Mouse (Mus musculus) adrenal gland, postnatal 25 days (tissue): ENCODE data around the gene B3gnt3. TPM values are rescaled to one million over a fixed set of nuclear protein-coding genes. Genes with fewer than 3 reads are reported as not detected.
"Not testable (repeated sequence)": the region's sequence is repeated elsewhere in the genome, so short reads cannot be mapped to it uniquely, and the experiment has no call there.

Experiments
- DNase-seq: peaks from one replicate; pipeline ENCODE4 v3.0.0; 2021; ENCODE audit warnings: mixed read lengths
- long read RNA-seq: library from polyadenylated mRNA; stranded (forward); transcript quantifications from one replicate; pipeline ENCODE4 v2.0.0, GENCODE M21; 2021
- total RNA-seq: library from RNA; stranded (reverse); gene quantifications from 2 replicates; pipeline ENCODE4 v1.2.3, GENCODE M21; 2021

Gene B3gnt3
- 3.7 and 4.8 TPM in 2 replicates for total RNA-seq
- long read RNA-seq, partial matches to known transcripts = 1 of 8 reads
- long read RNA-seq, other reads (novel, unspliced or antisense) = 3 of 8 reads

DNA sequence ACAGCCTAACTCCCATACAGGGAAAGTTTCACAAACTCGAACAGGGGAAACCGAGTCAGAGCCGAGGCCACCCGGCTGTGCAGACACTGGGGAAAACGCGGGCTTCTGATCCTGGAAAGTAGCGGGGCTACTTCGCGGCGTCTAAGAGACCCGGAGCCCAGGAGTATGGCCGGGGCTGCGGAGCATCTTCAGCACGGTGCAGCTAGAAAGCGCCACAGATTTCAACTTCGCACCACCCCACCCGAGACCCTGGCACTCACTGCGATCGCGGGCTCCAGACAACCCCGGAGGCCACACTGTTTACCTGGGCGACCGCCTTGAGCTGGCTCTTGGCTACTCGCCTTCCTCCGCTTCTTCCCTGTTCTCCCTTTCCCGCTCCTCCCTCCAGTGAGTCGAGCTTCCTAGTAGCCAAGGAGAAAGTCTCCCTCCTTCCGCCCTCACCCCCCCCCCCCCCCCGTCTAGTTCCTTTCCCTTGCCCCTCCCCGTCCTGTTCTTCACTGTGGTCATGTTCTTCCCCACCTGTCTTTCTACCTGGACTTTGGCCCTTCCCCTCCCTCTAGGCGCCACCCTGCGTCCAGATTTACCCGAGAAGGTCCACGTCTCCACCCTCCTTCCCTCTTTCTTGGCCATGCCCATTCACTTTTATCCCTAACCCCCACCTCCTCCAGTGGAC is at the start of gene B3gnt3:
B3gnt3 (minus strand) TSS at position 376 of the 673 bp plus-strand sequence.
- DNase-seq = no peak

GRCm38 (mm10) chr8:71749321-71750075 is 47.9 kb upstream of the B3gnt3 start:
- not testable (repeated sequence) for DNase-seq

DNA sequence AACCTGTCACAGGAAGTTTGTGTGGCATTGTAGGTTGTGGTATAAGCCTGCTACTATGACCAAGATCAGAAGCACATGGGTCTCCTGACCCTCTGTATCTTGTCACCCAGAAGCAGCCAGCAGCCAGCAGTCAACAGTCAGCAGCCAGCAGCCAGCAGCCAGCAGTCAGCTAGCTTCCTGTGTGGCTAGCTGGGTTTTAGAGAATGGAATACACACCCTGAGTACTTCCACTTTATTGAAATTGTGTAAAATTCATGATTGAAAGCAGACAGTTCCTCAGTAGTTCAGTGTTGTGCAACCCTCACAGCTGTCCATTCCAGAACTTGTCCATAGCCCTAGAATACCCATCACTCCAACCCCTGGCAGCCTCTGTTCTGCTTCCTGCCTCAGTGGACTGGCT is 45.5 kb upstream of the B3gnt3 start:
- DNase-seq = not testable (repeated sequence)

- no peak for DNase-seq
Measured at GRCm38 (mm10) chr8:71745322-71745721, 43.7 kb upstream of the B3gnt3 start.

DNA sequence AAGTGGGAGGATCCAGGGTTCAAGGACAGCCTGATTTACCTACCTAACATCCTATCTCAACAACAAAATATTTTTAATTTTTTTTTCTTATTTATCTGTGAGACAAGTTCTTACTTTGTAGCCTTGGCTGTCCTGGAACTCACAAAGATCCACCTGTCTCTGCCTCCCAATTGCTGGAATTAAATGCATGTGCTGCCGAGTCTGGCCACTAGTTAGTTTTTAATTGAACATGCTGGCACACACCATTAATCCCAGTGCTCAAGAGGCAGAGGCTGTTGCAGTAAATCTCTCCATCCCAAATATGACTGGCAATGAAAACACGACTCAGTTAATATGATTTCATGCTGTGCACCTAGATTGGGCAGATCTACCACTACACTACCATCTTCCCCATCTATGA is 41.2 kb upstream of the B3gnt3 start:
- DNase-seq = no peak

DNA sequence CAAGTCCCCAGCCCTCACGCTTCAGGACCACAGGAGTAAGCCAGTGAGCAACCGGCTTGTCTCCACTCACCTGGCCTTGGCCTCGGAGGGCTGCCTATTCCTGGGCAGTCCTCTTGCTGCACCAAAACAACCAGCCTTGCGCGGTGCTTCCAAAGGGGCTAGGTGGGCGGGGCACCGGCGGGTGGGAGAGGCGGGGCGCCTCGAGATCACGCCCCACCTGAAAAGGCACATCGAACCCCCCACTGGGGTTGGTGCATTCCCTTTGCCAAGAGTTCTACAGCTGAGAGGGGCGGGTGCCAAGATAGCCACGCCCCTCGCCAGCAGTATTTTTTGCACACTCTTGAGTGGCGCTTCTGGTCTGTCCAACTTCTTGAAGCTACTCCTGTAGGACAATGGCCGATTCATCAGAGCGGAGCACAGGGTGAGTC is 40.1 kb upstream of the B3gnt3 start:
- DNase-seq = no peak

- no peak for DNase-seq
Measured at GRCm38 (mm10) chr8:71741226-71741625, 39.6 kb upstream of the B3gnt3 start.

DNA sequence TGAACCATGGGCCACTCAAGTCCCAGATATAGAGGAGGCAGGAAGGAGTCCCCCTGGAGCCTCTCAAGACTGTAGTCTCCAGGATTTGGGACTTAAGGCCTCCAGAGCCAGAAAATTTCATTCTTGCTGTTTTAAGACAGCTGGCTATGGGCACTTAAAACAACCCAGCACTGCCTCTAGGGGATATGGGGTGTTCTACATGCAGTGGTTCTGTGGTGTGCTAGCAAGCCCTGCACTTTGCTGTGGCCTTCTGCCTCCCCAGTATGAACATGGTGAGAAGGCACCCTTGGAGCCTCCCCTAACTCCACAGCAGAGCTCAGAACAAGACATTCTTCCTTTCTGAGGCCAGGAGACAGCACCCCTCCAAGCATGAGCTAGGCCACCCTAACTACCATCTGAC is 36.7 kb upstream of the B3gnt3 start:
- DNase-seq = not testable (repeated sequence)

GRCm38 (mm10) chr8:71731652-71732230 is 30.2 kb upstream of the B3gnt3 start:
- peak; percentile 56 for DNase-seq

DNA sequence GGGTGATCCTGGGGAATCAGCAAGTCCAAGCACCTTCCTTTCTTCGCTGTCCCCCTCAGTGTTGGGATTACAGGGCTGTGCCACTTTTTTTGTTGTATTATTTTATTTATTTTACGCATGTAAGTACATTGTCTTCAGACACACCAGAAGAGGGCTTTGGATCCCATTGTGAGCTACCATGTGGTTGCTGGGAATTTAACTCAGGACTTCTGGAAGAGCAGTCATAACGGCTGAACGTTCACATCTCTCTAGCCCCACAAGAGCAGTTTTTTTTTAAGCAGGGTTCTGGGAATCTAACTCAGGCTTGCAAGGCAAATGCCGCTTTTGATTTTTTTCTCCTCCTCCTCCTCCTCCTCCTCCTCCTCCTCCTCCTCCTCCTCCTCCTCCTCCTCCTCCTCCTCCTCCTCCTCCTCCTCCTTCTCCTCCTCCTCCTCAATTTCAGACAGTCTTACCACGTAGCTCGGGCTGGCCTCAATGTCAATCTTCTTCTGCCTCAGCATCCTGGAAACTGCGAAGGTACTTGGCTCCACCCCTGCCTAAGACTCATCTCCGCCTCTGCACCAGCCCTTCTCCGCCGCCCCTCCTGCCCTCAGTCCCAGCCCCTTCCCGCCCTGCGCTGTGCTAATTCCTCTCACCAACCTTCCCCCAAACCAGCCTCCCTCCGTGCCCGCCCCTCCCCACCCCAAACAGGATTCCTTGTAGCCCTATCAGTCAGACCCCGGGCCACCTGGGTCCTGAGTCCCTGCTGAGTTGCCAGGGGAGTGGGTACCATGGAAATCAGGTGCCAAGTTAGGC is 27.4 kb upstream of the B3gnt3 start:
- no peak for DNase-seq

DNA sequence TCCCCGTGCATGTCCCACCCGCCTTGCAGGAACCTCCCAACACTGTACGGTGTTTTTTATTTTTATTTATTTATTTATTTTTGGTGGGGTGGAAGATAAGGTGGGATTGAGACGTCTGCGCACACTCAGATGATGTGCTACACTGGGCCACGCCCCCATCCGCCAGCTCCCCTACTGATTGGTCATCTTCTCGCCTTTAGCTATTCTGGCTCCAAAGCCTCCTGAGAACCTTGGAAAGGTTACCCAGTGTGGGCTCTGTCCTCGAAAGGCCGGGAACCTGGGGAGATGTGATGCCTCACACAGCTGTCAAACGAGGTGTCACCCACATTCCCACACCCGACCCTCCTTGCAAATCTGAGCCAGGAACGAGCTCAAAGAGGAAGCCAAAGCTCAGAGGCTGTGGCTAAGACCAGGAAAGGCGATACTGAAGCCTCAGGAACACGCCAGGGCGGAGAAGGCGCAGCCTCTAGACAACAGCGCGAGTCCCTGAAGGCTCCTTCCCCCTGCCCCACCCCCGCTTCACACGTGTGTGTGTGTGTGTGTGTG is 26.7 kb upstream of the B3gnt3 start:
- DNase-seq = no peak

DNA sequence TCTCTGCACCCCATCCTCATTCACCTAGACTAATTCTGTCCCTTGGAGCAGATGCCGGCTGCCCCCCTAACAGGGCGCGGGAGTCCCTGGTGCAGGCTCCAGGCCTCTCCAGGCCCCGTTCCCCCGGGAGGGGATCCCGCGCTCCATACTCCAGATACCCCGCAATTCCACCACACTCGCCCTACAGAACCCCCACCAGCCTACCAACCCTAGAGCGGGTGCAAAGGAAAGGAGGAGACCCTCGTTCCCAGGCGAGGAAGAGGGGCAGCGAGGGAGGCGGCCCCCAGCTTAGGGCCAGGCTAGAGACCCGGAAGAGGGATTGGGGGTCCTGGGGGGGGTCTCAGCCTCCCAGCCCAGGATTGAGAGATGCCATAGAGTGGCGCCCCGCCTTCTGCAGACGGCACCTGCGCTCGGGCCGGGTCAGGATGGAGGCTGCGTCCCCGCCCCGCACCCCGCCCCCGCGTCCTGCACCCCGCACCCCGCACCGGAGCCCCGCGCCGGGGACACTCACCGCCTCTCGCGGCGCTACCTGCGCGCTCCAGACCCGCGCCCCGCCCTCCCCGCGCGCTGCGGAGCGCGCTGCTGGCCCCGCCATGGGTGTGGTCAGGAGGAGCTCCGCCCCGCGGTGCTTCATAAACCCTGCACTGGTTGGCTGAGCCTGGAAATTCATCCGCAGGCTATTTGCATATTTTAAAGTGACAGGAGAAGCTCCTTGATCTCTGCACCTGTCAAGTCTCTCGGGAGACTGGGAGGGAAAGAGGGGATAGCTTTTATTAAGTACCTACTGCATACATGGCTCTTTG is 23.7 kb upstream of the B3gnt3 start, which contains the start of gene Fcho1:
Fcho1 (minus strand) TSS at position 595 of the 803 bp plus-strand sequence.
- DNase-seq = peak; percentile 73

DNA sequence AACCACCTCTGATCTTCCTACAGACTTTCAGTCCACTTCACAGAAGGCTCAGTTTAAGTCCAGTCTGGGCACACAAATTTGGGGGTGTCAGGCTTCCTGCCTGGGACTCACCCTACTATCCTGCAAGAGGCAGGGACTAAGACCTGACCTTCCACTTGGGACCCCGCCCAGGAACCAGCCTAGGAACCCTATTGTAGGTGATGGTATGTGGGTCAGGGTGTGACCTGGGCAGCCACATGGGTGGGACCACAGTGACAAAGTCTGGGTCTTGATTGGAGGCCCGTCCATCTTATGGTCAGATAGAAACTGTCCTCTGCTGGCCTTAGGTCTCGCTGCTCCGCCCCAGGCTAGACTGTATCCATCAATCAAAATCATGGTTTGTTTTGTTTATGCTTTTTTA is 22.8 kb upstream of the B3gnt3 start:
- no peak for DNase-seq

GRCm38 (mm10) chr8:71723047-71723551 is 21.5 kb upstream of the B3gnt3 start:
- DNase-seq = no peak

DNA sequence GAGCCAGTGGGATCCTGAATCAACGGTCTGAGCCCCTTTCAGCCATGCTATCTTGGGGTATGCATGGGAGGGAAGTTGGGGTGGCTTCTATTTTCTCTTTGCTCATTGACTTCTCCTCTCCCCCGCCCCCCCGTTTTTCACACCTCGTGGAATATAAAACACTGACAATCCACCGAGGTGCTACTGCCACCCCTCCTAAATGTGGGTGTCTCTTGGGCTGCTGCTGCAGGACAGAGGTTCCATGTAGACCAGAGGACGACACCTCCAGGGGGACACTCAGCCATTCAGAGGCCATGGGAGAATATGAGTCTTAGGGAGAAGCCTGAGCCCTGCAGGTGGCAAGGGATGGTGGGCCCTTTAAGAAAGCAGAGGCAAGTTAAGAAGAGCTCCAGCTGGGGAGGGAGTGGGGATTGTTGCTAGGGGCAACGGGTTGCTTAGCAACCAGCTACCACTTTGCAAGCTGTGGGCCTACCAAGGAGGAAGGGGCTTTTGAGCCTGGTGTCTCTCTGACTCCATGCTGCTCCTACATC is 18.4 kb upstream of the B3gnt3 start:
- DNase-seq = no peak

- DNase-seq = no peak
Measured at GRCm38 (mm10) chr8:71719218-71719617, 17.6 kb upstream of the B3gnt3 start.

GRCm38 (mm10) chr8:71718252-71718651 is 16.7 kb upstream of the B3gnt3 start:
- no peak for DNase-seq

DNA sequence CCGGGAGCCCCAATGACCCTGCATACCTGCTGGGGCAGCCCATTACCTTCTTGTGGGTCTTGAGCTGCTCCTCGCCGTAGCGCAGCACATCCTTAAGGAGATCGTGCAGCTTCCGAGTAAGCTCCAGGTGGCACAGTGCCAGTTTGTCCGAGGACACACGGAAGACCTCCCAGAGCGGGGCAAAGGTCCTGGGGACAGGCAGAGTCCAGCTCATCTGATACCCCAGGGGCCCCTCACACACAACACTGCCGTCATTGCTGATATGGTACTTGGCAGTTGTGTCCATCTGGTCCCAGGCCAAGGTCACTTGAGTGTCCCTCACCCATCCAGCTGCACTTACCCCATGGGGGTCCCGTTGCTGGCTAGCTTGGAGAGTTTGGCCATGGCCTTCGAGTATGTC is 15.5 kb upstream of the B3gnt3 start:
- no peak for DNase-seq

DNA sequence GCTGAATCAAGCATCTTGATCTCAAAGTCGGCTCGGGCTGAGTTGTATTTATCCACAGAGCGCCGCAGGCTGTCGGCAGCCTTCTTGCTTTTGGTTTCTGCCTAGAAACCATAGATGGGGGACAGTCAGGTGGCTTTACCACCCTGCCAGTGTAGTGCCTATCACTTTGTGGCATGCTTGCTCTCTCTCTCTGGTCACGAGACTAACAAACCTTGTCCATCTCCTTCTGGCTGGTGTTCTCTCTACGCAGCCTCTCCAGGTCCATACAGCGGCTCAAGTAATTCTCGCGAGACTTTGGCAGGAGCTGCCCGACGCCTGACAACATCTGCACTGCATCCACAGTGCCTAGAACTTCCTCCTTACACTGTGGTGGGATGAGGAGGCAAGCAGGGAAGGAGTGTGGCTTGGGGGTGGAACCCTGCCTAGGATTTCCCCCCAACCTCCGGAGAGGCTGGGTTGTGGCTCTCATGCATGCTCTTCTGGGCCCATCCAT is 15.0 kb upstream of the B3gnt3 start:
- no peak for DNase-seq

DNA sequence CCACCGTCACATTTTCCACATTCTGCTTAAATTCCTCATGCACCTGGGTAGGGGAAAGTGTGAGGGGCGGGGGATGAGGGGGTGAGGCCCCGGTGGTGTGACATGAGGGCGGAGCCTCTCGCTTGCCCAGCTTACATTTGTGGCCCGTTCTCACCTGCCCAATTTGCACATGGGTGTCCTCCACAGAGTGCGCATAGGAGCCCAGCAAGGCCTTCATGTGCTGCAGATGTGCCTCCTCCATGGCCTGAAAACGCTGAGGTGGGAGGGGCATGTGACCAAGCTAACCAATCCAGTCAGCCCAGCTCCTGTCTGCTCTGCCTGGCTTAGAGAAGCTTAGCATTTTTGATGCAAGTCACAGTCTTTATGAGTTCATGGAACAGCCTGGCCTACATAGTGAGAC is 13.9 kb upstream of the B3gnt3 start:
- no peak for DNase-seq
